Mouse (Mus musculus) gastrocnemius, postnatal 4 days (tissue): ENCODE measurements at regions not wholly inside any gene's neighbourhood (a gene's known extent, or its start where the extent isn't known, plus 50 kb on each side); places are given as distances from the start of the nearest gene placed in this dataset.

Experiments used
- DNase-seq, 2 experiments: peaks; one replicate each; pipeline ENCODE4 v3.0.0; 2021 to 2022; ENCODE audit warnings: low spot score in 2 of 2, mixed read lengths in 2 of 2

DNA sequence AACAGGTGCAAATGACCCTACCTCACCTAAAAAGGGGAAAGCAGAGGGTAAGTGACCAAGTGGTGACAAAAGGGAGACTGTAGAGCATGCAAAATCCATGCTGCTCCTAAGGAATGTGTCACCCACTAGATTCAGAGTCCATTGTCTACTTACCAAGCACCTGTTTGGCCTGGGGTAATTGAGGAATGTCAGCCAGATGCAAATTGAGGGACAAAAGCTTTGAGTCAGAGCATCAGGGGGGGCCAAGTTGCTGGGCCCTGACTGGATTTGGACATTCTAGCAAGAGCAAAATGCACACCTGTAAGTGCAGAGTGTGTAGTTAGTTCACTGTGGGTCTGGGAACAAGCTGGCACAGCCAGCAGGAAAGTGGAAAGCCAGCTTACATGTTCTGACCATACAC is 2783.6 kb downstream of the Gm37988 start:
- no peak for DNase-seq
